Mouse (Mus musculus) liver, adult (tissue): ENCODE data around the gene Krt34.

Source experiments
- GATA4 ChIP-seq: IDR thresholded peaks from 2 replicates; pipeline ENCODE4 v1.6.1; 2014; ENCODE audit warnings: mild to moderate bottlenecking, low read length; ENCODE audit not compliant: insufficient replicate concordance

Krt34 gene

DNA sequence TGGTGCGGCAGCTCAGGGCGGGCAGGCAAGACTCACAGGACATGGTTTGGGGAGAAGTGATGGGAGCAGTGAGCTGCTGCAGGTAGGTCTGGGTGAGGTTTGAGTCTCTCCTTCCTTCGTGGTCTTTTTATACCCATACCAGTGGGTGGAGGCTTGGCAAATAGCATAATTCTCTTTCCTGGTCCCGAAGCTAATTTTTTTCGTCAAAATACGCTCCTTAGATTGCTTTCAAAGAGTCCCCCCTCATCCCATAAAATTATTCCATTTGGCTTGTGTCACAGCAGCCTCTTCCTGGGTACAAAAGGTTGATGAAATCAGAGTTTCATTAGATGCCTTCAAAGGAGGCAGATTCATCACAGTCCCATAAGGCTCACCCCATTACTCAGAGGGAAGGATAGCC, at the start of gene Krt34:
TSS of gene Krt34 (minus strand) at position 101 of the 400 bp plus-strand sequence.
- no peak for TF ChIP-seq GATA4

DNA sequence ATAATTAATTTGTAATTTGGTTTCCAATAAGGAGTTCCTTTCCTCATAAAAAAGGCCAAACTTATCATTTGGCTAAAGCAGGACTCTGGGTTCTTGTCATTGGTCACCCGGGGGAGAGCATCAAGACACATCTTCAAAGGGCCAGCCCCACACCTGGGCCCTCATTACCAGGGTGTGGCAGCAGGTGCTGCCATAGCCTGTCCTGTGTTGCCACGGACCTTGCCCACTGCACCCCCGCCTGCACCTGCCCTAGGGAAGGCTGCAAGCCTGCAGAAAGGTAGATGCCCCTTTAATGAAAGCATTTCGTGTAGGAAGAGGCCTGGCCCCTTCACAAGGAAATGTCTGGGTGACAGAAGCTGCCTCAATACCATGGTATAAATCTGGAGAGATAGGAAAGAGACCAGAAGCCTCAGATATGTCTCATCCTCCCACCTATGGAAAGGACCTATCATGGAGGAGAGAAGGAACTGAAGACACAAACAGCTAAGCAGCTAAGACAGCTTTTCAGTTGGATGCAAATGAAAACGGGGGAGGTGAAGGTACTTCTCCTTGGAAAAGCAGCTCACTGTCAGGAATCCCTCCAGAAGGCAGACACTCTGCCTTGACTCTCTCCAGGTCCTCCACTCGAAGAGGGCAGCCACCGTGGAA, 47.1 kb upstream of the Krt34 start:
- TF ChIP-seq GATA4 = no peak

DNA sequence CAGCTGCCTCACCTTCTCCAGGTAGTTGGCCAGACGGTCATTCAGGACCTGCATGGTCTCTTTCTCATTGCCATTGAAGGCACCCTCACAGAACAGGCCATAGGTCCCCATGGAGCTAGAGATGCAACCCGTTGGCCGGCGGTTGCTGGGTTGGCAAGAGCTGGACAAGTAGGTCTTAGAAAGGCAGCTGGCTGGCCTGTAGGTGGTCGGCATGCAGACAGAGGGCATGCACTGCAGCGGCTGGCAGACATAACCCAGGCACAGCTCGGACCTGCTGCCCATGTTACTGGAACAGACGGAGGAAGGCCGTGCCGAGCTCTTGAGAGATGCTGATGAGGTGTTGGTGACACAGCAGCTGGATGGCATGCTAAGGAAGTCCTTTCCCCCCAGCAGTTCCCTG, 46.5 kb upstream of the Krt34 start, which contains the start of gene Krt32:
TSS of gene Krt32 (minus strand) at position 366 of the 400 bp plus-strand sequence.
- no peak for TF ChIP-seq GATA4

DNA sequence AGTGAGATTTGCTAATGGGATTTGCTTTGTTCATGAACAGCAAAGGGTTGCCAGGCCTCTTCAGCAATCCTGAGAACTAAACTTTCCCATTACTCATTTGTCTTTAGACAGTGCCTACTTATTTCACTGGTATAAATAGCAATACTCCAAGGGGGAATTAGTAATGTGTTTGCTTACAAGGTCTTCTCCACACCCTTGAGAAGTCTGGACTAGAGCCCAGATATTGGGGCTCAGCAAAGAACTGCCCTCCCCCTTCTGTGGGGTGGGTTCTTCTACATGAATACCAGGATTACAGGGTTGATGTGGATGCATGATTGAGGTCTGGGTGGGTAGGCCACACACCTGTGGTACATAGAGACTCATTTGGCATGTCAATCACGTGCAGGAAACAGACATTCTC, 32.5 kb upstream of the Krt34 start:
- TF ChIP-seq GATA4 = no peak

DNA sequence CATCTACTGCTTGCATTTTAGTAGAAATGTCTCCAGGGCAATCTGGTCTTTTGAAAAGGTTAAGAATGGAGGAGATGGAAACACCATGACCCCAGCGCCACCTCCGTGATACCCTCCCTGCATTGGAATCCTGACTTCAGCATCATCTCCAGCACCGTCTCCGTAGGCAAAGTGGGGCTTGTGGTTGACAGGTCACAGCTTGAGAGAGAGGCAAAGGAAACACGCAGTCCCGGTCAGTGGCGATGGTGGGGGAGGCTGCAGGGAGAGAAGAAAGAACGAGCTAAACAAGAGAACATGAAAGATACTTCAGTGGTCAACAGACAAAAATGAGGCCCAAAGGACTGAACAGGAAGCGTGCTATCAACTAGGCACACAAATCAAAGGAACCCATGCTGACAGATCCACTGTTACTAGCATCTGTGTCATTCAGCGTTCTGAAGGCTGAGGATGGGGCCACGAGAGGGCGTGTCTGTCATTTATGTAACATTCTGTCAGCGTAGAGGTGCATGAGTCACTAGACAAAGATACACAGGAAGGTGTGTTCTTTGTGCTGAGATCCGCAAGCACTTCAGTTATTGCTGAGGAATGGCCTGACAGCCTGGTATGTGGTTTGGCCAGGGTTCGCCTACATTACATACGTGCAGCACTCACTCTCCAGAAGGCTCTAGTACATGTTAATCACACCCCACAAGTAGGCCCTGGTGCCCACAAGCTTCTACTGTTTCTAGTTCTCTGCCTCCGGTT, 26.1 kb upstream of the Krt34 start:
- no peak for TF ChIP-seq GATA4

DNA sequence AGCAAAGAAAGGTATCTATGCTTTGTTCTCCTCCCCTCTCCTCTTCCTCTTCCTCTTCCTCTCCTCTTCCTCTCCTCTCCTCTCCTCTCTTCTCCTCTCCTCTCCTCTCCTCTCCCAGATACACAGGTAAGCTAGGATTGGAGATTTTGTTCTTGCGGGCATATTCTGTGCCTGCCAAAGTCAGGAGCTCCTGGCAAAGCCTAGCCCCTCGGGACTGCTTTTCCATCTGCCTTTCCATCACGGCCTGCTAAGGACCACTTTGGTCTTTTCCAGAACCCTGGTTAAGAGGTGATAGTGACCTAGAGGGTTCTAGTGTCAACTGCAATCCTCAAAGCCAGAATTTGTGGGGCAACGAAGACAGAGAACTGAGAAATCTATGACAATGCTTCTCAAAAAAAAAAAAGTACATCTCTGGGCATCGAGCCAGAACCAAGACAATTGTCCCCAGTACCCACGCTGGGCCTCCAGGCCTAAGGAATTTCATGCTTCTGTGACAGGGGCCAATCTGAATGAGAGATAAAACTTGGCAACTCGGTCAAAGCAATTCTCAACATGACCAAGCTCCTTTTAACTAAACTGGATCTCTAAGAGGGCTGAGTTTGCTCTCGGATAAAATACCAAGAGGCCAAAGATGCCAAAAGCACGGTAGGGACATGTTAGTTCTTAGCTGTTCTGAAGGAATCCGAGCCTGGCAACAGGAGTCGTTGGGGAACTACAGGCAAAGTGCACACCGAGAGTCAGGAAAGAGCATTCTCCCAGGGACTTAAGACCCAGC, 25.1 kb upstream of the Krt34 start:
- TF ChIP-seq GATA4 = no peak

DNA sequence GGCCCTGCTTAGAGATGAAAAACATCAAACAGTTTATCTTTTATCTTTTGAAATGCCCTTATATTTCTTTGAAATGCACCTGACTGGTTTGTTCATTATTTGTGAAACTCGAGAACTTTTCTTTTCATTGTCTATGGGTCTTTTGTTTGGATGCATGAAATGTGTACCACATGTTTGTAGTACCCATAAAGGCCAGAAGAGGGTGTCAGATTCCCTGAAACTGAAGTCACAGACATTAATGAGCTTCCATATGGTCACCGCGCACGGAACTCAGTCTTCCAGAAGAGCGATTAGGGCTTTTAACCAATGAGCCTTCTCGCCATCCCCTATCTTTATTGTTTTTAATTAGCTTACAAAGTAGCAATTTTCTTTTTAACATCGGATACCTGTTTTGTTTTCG, 17.5 kb upstream of the Krt34 start:
- no peak for TF ChIP-seq GATA4

DNA sequence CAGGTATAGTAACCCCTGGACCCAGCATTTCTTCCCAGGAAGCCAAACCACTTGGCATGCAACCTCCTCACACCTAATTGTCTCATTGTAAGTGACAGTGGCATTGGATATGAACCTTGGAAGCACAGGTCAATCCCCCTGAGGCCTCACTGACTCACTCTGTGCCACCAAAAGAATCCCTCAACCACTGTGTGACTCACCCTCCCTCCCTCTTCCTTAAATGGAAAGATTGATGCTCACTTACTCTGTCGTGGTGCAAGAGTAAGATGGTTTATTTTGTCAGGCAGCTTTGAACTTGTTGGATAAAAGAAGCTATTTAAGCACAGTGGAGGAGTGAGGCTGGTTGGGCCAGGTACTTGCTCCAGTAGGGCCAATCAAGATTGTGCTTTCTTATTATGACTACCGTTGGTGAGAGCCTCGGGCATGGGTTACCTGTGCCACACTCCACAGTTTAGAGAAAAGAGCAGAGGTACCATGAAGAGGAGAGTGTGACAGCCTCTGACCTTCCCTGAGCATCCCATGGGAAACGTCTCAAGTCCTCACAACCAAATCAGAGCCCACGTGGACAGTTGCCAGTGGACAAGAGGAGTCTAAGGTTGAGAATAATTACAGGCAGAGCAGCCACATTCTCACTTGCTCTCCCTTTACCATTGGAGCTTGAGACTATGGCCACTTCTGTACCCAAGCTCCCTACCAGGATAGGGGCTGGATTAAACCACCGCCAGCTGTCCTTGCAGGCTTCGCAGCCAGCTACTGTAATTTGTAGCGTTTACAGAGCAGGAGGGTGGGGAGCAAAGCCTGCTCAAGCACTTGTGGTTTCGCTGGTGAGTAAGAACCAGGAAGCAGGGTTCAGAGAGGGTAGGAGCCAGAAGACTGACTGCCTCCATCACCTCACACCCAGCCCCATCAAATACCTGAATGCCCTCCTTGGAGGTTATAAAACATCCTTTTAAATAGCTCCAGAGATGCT, 14.6 kb upstream of the Krt34 start:
- TF ChIP-seq GATA4 = no peak

DNA sequence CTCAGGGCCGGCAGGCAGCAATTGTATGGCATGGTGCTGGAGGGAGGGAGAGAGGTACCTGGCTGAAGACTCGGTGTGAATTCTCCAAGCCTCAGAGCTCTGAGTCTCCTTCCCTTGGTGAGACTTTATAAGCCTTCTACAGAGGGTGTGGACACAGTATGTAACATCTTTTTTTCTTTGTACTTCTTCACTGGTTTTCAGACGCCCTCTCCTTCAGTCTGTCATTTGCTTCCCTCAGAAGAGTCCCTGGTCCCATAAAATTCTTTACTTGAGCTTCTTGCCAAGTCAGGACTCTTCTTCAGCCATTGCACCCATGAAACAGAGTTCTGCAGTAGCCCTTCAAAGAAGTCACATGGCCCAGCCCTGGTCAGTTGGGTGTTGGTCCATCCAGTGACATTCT, 9.1 kb upstream of the Krt34 start, which contains the start of gene Krt31:
TSS of gene Krt31 (minus strand) at position 101 of the 400 bp plus-strand sequence.
- no peak for TF ChIP-seq GATA4

DNA sequence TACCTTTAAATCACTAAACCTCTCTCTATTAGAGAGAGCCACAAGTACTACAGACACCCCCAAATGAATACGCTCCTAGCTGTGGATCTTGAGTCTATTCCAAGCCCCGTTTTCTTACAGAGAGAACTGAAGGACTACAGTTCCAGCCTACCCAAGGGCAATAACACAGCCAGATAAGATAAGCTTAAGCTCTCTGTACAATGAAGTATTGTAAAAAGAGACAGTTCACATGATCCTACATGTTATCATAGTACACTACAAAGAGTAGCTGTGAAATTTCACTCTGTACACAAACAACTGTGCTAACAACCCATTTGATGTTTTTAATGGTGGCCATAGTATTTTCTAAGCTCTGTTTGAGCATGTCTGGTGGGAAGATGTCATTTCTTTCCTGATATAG, 5.8 kb upstream of the Krt34 start:
- TF ChIP-seq GATA4 = no peak

DNA sequence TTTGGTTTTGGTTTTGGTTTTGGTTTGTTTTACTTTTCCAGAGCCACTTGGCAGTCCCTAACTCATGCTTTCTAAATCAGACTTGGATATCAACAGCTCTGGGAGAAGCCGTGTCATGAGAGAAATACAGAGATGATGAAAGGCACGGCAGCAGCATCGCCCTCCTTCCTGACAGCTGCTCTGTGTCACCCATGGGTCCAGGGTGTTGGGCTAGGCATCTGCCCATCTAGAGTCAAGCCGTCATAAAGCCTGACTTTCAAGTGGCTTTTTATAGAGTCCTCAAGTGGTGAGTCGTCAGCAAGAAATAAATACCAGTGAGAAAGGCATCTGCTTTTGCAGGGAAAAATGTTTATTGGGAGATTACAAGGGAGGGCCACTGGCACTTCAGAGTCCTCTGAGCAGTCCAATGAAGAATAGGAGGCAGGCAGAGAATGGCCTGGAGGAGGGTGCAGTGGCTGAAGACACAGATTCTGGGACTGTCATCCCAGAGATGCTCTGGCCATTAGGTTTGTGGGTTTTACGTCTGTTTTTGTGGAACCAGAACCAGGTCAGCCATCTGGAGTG, 5.0 kb upstream of the Krt34 start:
- no peak for TF ChIP-seq GATA4

DNA sequence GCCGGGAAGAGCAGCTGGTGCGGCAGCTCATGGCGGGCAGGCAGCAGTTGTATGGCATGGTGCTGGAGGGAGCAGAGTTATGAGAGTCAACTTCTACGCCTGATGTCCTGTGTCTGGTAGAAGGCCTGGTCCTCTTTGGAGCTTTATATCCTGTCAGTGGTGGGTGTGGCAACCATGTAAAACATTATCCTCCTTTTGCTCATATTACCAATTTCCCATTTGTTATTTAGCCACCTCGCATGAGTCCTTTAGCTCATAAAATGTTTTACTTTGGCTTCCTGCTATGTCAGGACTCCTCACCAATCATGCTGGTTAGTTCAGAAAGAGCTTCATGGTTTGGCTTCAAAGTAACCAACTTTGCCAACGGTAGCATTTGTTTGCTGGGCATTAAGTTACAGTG, 11.6 kb downstream of the Krt34 start, which contains the start of gene Krt33b:
TSS of gene Krt33b (minus strand) at position 101 of the 400 bp plus-strand sequence.
- TF ChIP-seq GATA4 = no peak

DNA sequence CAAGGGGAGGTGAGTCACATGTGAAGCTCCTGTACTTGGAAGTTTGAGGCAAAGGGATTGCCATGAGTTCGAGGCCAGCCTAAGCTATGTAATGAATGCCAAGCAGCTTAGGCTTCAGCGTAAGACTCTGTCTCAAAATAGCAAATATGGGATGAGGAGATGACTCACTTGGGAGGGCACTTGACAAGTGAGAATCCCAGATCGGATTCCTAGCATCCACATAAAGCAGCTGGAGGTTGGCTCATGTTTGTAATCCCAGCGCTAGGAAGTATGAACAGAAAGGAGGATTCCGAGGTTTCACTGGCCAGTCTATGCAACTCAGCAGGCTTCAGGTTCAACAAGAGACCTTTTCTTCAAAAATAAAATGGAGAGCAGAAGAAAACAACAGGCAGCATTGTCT, 19.9 kb downstream of the Krt34 start:
- no peak for TF ChIP-seq GATA4

DNA sequence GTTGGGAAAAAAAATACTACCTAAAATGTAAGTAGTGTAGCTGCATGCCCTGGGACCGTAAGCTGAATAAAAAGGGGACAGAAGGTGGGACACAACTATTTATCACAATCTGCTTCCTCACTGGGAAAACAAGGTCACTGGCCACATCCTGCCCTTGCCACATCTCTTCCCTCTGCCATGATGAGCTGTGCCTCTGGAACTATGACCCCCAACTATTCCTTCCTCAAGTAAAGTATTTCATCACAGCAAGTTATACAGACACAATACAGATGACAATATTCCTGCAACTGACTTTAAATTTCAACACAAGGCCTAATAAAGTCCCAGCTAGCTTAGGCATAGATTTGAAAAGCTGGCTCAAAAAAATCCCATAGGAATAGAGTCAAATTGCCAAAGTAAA, 21.9 kb downstream of the Krt34 start:
- TF ChIP-seq GATA4 = no peak
